Mouse (Mus musculus): ENCODE measurements around the gene Ccdc160. TPM values are rescaled to one million over a fixed set of nuclear protein-coding genes. Genes with fewer than 3 reads are reported as not detected.

The Ccdc160 gene
- polyA plus RNA-seq, 1 experiment from 2014 or later = 0.08 TPM

DNA sequence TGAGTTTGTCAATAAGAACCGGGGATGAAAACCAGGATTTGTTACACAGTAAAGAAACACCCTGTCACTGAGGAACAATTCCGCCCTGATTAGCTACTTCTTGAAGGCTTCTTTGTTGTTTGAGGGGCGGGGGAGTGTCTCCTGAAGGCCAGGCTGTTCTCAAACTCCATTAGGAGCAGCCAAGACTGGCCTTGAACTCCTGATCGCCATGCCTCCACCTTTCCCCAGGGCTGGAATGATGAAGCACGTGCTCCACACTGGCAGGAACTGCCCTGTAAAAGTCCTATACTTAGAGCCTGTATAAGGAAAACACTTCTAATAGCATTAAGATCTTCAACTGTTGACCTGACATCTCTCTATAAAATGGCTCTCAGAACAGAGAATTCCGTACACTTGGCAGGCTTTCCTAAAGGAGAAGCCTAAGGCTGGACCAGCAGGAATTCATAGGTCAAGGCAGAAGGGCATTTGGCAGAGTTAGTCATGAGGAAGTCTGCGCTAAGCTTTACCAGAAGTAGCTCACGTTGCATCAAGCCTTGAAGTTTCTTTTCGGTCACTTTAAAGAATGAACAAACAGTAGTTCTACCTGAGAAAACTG, 6.1 kb downstream of the Ccdc160 start:
- Histone ChIP-seq H3K9ac (ENCODE audit: low read depth, low read length) (no peak overlapping the region), H3K36me3 (ENCODE audit: control insufficient read depth, insufficient read depth) (no peaks in the 10 kb centered on the region), H3K27me3 (ENCODE audit: control insufficient read depth, insufficient read depth, low read depth, low read length) (no peaks in the 10 kb centered on the region), H3K27ac (ENCODE audit: low read length) (no peak overlapping the region), H3K9me3 (replicated peaks; ENCODE audit: control insufficient read depth, low read length) (no peaks in the 10 kb centered on the region), H3K4me3 (ENCODE audit: low read depth, low read length) (no peak overlapping the region), H3K4me1 (ENCODE audit: control insufficient read depth, low read depth, low read length) (no peaks in the 10 kb centered on the region), H3K4me2 (ENCODE audit: low read depth, low read length) (no peak overlapping the region)
- WGBS (ENCODE audit: insufficient replicate concordance) = 54% methylated on average over 9 of the region's 9 CpGs
- ATAC-seq (ENCODE audit: low read depth) = no peak

GRCm38 (mm10) chrX:52798255-52798654, 7.3 kb downstream of the Ccdc160 start:
- Histone ChIP-seq H3K9me3 (replicated peaks; ENCODE audit: control insufficient read depth, low read length) (no peaks in the 10 kb centered on the region), H3K4me2 (ENCODE audit: low read depth, low read length) (no peak overlapping the region), H3K4me3 (ENCODE audit: low read depth, low read length) (no peak overlapping the region), H3K36me3 (ENCODE audit: control insufficient read depth, insufficient read depth) (no peaks in the 10 kb centered on the region), H3K4me1 (ENCODE audit: control insufficient read depth, low read depth, low read length) (no peaks in the 10 kb centered on the region), H3K27me3 (ENCODE audit: control insufficient read depth, insufficient read depth, low read depth, low read length) (no peaks in the 10 kb centered on the region), H3K27ac (ENCODE audit: low read length) (no peak overlapping the region), H3K9ac (ENCODE audit: low read depth, low read length) (no peak overlapping the region)
- 53% methylated on average over 14 of the region's 14 CpGs for WGBS (ENCODE audit: insufficient replicate concordance)
- ATAC-seq (ENCODE audit: low read depth) = no peak

DNA sequence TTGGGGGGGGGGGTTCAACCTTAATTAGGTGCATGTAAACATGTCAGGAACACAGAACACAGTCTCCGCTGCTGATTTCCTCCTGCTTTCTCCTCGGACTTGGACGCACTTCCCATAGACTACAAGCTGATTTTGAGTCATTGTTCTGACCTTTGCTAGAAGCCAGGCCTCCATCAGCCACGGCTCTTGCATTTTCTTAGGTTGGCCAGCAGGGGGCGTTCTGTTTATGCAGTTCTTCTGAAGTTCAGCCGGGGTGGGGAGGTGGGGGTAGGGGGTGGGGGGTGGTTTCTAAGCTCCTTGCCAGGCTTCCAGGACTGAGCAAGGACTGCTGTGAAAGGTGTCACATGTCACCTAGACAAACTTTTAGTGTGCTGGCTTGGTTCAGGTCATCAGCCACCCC, 8.6 kb downstream of the Ccdc160 start:
- Histone ChIP-seq H3K4me3 (ENCODE audit: low read depth, low read length) (no peak overlapping the region), H3K4me2 (ENCODE audit: low read depth, low read length) (no peak overlapping the region), H3K4me1 (ENCODE audit: control insufficient read depth, low read depth, low read length) (no peaks in the 10 kb centered on the region), H3K9ac (ENCODE audit: low read depth, low read length) (no peak overlapping the region), H3K9me3 (replicated peaks; ENCODE audit: control insufficient read depth, low read length) (no peaks in the 10 kb centered on the region), H3K27ac (ENCODE audit: low read length) (no peak overlapping the region), H3K36me3 (ENCODE audit: control insufficient read depth, insufficient read depth) (no peaks in the 10 kb centered on the region), H3K27me3 (ENCODE audit: control insufficient read depth, insufficient read depth, low read depth, low read length) (no peaks in the 10 kb centered on the region)
- ATAC-seq (ENCODE audit: low read depth) = no peak
- 26% methylated on average over 6 of the region's 6 CpGs for WGBS (ENCODE audit: insufficient replicate concordance)

DNA sequence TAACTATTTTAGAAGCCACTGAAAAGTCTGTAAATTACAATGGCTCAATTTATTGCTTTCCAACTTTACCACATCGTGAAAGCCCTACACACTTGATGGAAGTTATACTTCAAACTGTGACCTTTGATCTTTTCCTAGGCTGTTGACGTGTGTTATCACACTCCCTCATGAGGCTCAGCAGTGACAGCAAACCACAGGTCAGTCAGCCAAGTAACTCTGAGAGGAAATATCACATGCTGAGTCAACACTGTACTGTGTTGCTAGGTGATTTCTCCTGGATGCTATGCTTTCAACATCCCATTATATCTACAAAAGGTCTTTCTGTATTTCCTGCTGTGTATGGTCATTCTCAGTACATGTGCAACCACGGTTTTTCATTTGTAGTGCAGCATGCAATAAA, 28.3 kb downstream of the Ccdc160 start:
- no peak overlapping the region for H3K9ac ChIP-seq (ENCODE audit: low read depth, low read length)
- no peak overlapping the region for H3K4me3 ChIP-seq (ENCODE audit: low read depth, low read length)
- WGBS (ENCODE audit: insufficient replicate concordance) = 20% methylated on average over 3 of the region's 3 CpGs
- H3K4me2 ChIP-seq (ENCODE audit: low read depth, low read length) = no peak overlapping the region
- no peak overlapping the region for H3K27ac ChIP-seq (ENCODE audit: low read length)
- H3K9me3 ChIP-seq (replicated peaks; ENCODE audit: control insufficient read depth, low read length) = no peaks in the 10 kb centered on the region
- no peaks in the 10 kb centered on the region for H3K36me3 ChIP-seq (ENCODE audit: control insufficient read depth, insufficient read depth)
- no peaks in the 10 kb centered on the region for H3K4me1 ChIP-seq (ENCODE audit: control insufficient read depth, low read depth, low read length)
- no peaks in the 10 kb centered on the region for H3K27me3 ChIP-seq (ENCODE audit: control insufficient read depth, insufficient read depth, low read depth, low read length)
- ATAC-seq (ENCODE audit: low read depth) = no peak

MicroRNAs encoded within 50 kb of the gene (microRNA counts, 519-probe panel; counts per million panel counts)
- microRNA mmu-miR-106a+mmu-miR-17 = 4,157 counts per million, percentile 98 among the panel's probes with 10 or more counts
- microRNA mmu-miR-18b = 1,471 counts per million, percentile 12 among the panel's probes with 10 or more counts
- 844 counts per million, percentile 3 among the panel's probes with 10 or more counts for microRNA mmu-miR-363

Small RNA genes within 50 kb of the gene (microRNA-seq; reads per million reads assigned to microRNA genes)
- 196 reads per million, percentile 61 among the genes with 10 or more reads in this experiment for gene Mir106a
- 17.0 reads per million, percentile 34 among the genes with 10 or more reads in this experiment for gene Mir18b
- 7.4 reads per million, percentile 21 among the genes with 10 or more reads in this experiment for gene Mir19b-2
- 144 reads per million, percentile 56 among the genes with 10 or more reads in this experiment for gene Mir20b
- 164 reads per million, percentile 58 among the genes with 10 or more reads in this experiment for gene Mir363
- gene Mir92-2 = 224 reads per million, percentile 62 among the genes with 10 or more reads in this experiment

Other genes with a start within 250 kb of the Ccdc160 start
- gene Gpc3, start 177.2 kb upstream of the Ccdc160 start, polyA plus RNA-seq (2015; fragmentation: Nextera tagmentation; extraction: Ambion mirVana) = 312 and 343 TPM in 2 replicates
- gene Phf6, start 121.1 kb downstream of the Ccdc160 start, polyA plus RNA-seq (2015; fragmentation: Nextera tagmentation; extraction: Ambion mirVana) = 8.4 and 8.8 TPM in 2 replicates
- 134 and 173 TPM in 2 replicates for gene Hprt, start 196.9 kb downstream of the Ccdc160 start, polyA plus RNA-seq (2015; fragmentation: Nextera tagmentation; extraction: Ambion mirVana)

Measured in liver, embryonic 16.5 days (tissue).